Comparison of ENCODE assay signal across 17 mouse cellular contexts in the genomic region with DNA sequence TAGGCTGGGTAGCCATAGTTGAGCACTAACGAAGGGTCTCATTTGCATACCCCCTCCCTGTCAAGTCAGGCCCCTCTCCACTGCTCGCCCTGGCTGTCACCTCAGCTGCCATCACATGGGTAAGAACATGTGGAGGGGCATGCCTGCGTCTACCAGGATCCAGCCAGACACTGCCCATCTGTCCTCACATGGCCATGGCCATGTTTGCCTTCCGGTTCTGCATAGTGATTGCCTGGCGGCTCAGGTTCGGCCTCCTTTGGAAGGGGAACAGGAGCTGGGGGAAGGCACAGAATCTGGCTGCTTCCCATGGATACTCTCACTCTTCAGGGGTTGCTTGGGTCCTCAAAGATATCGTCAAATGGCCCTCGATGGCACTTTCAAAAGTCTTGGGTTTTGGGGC.
"Had no signal": no experiment of that assay in that cellular context is flagged by ENCODE, and none has a peak within 500 bp of the region (broad histone marks: within the 10 kb centered on the region; RNA-seq: fewer than 3 reads in every experiment).

No protein-coding gene starts in this region.

- H3K27me3 ChIP-seq: kidney, embryonic 15.5 days; limb, embryonic 13.5 days; liver, embryonic 13.5 days; neural tube, embryonic 12.5 days; neural tube, embryonic 15.5 days had no signal

- H3K27ac ChIP-seq: kidney, embryonic 15.5 days; limb, embryonic 13.5 days; liver, embryonic 13.5 days; neural tube, embryonic 12.5 days; neural tube, embryonic 15.5 days; stomach, postnatal 0 days had no signal

- H3K36me3 ChIP-seq: kidney, embryonic 15.5 days; limb, embryonic 13.5 days; liver, embryonic 13.5 days; neural tube, embryonic 12.5 days; neural tube, embryonic 15.5 days had no signal

- DNase-seq: kidney, adult 8-10 months; kidney, postnatal 10 days; kidney, postnatal 36 days; left cerebral cortex, postnatal 4 days; liver, embryonic 13.5 days; lung, adult 2 months; lung, postnatal 14 days; lung, postnatal 4 days; midbrain, embryonic 14.5 days; thymus, adult 2 months; thymus, postnatal 14 days; thymus, postnatal 4 days had no signal

- H3K4me1 ChIP-seq: liver, embryonic 13.5 days had no signal

- H3K9ac ChIP-seq: kidney, embryonic 15.5 days; limb, embryonic 13.5 days; liver, embryonic 13.5 days; neural tube, embryonic 12.5 days; neural tube, embryonic 15.5 days had no signal

- H3K4me3 ChIP-seq: kidney, embryonic 15.5 days; limb, embryonic 13.5 days; liver, embryonic 13.5 days; neural tube, embryonic 12.5 days; neural tube, embryonic 15.5 days had no signal
